Mouse (Mus musculus) myocyte (in vitro differentiated cells): ENCODE results near the gene Ksr2. TPM values are rescaled to one million over a fixed set of nuclear protein-coding genes. Genes with fewer than 3 reads are reported as not detected.

Experiments
- H3K27me3 ChIP-seq: one replicate; pipeline ENCODE4 v1.6.1; 2011; ENCODE audit not compliant: control insufficient read depth, insufficient read depth, insufficient read length
- H3K36me3 ChIP-seq: one replicate; pipeline ENCODE4 v1.6.1; 2011; ENCODE audit not compliant: control insufficient read depth, insufficient read depth
- H3K4me2 ChIP-seq: one replicate; pipeline ENCODE4 v1.6.1; 2011; ENCODE audit warnings: low read depth, control low read depth
- H3K4me3 ChIP-seq: one replicate; pipeline ENCODE4 v1.5.1; 2011; ENCODE audit warnings: mild to moderate bottlenecking, control low read depth, moderate library complexity
- H3K79me2 ChIP-seq: one replicate; pipeline ENCODE4 v1.6.1; 2011; ENCODE audit not compliant: control insufficient read depth, insufficient read depth
- H3ac ChIP-seq: one replicate; pipeline ENCODE4 v1.6.1; 2011; ENCODE audit not compliant: control insufficient read depth, insufficient read length
- CEBPB ChIP-seq: IDR thresholded peaks from 2 replicates; pipeline ENCODE4 v1.6.1; 2011; ENCODE audit warnings: mild to moderate bottlenecking, moderate library complexity; ENCODE audit not compliant: poor library complexity, insufficient read depth, severe bottlenecking
- E2F4 ChIP-seq: IDR thresholded peaks from one replicate; pipeline ENCODE4 v1.6.1; 2011; ENCODE audit warnings: mild to moderate bottlenecking, control low read depth, moderate library complexity; ENCODE audit not compliant: insufficient read depth
- MAX ChIP-seq: IDR thresholded peaks from one replicate; pipeline ENCODE4 v1.6.1; 2011; ENCODE audit warnings: low read depth, mild to moderate bottlenecking, control low read depth
- MYOD1 ChIP-seq, 3 experiments: IDR thresholded peaks; one replicate each; pipeline ENCODE4 v1.6.1; 2011; ENCODE audit warnings: control low read depth in 2 of 3, low read depth in 2 of 3, mild to moderate bottlenecking in 2 of 3, moderate library complexity in 1 of 3; ENCODE audit not compliant: insufficient read length in 2 of 3, control insufficient read depth in 1 of 3
- MYOG ChIP-seq, 3 experiments: IDR thresholded peaks; one replicate each; pipeline ENCODE4 v1.6.1; 2011; ENCODE audit warnings: control low read depth in 2 of 3, low read depth in 2 of 3, mild to moderate bottlenecking in 2 of 3; ENCODE audit not compliant: insufficient read length in 2 of 3, control insufficient read depth in 1 of 3, insufficient read depth in 1 of 3
- POLR2A ChIP-seq: IDR thresholded peaks from one replicate; pipeline ENCODE4 v1.6.1; 2011; ENCODE audit warnings: low read depth, mild to moderate bottlenecking, control low read depth, moderate library complexity; ENCODE audit not compliant: insufficient read length
- POLR2AphosphoS2 ChIP-seq: IDR thresholded peaks from one replicate; pipeline ENCODE4 v1.6.1; 2011; ENCODE audit warnings: low read depth, control low read depth; ENCODE audit not compliant: insufficient read length
- REST ChIP-seq: IDR thresholded peaks from one replicate; pipeline ENCODE4 v1.6.1; 2011; ENCODE audit warnings: mild to moderate bottlenecking, control low read depth, moderate library complexity; ENCODE audit not compliant: insufficient read depth, insufficient read length
- SRF ChIP-seq: IDR thresholded peaks from one replicate; pipeline ENCODE4 v1.6.1; 2011; ENCODE audit warnings: low read depth; ENCODE audit not compliant: control insufficient read depth, insufficient read length
- TCF12 ChIP-seq: IDR thresholded peaks from one replicate; pipeline ENCODE4 v1.6.1; 2011; ENCODE audit warnings: mild to moderate bottlenecking, control low read depth; ENCODE audit not compliant: poor library complexity, insufficient read depth, severe bottlenecking
- TCF3 ChIP-seq: IDR thresholded peaks from one replicate; pipeline ENCODE4 v1.6.1; 2011; ENCODE audit warnings: low read depth, control low read depth; ENCODE audit not compliant: insufficient read length
- USF1 ChIP-seq: IDR thresholded peaks from one replicate; pipeline ENCODE4 v1.6.1; 2011; ENCODE audit warnings: low read depth, mild to moderate bottlenecking, control low read depth, moderate library complexity
- polyA plus RNA-seq: library from polyadenylated mRNA; unstranded; fragments of >200 nt; fragmentation: generic; extraction: Trizol; gene quantifications from one replicate; pipeline ENCODE4 v1.2.1, GENCODE M21; 2012; ENCODE audit warnings: missing spikeins

Gene Ksr2
- polyA plus RNA-seq, 1 experiment, result 0.02 TPM

GRCm38 (mm10) chr5:117810930-117811329 is 397.1 kb downstream of the Ksr2 start:
- no peak overlapping the region for H3K4me2 ChIP-seq
- H3K79me2 ChIP-seq, result no peaks in the 10 kb centered on the region
- TF ChIP-seq REST (no peak), TCF3 (no peak), POLR2A (no peak), POLR2AphosphoS2 (no peak), TCF12 (no peak), MAX (no peak), MYOD1 (IDR thresholded peaks at IDR 0.05; ENCODE audit: control insufficient read depth in 1 of 3, insufficient read length in 2 of 3, low read depth in 2 of 3) (no peak), E2F4 (no peak), USF1 (no peak), SRF (no peak), MYOG (IDR thresholded peaks at IDR 0.05; ENCODE audit: control insufficient read depth in 1 of 3, insufficient read depth in 1 of 3, insufficient read length in 2 of 3, low read depth in 2 of 3) (no peak), CEBPB (no peak)
- no peaks in the 10 kb centered on the region for H3K27me3 ChIP-seq
- no peaks in the 10 kb centered on the region for H3K36me3 ChIP-seq
- H3K4me3 ChIP-seq, result no peak overlapping the region
- H3ac ChIP-seq, result no peak overlapping the region

DNA sequence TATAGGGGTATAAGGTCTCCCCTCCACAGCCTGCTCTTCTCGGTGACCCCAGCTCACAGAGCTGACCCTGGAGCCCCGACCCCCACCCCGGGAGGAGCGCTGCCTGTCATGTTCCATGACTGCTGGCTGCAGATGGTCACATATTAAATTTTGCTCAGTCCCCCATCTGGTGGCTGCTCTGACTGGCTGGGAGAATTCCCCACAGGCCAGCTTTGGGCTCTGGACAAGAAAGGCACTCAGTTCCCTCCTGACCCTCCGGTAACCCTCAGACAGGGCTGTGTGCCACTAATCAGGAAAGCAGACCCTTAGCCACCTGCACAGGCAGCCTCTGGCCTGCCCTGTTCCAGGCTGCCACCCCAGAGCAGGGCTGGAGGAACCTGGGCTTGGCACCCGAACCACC is 405.0 kb downstream of the Ksr2 start:
- Histone ChIP-seq H3K36me3 (no peaks in the 10 kb centered on the region), H3K4me2 (no peak overlapping the region), H3K4me3 (no peak overlapping the region), H3ac (no peak overlapping the region), H3K79me2 (no peaks in the 10 kb centered on the region), H3K27me3 (no peaks in the 10 kb centered on the region)
- TF ChIP-seq TCF12, result no peak
- no peak for TF ChIP-seq MAX
- no peak for TF ChIP-seq MYOD1 (IDR thresholded peaks at IDR 0.05; ENCODE audit: control insufficient read depth in 1 of 3, insufficient read length in 2 of 3, low read depth in 2 of 3)
- no peak for TF ChIP-seq TCF3
- no peak for TF ChIP-seq POLR2A
- TF ChIP-seq USF1, result no peak
- no peak for TF ChIP-seq CEBPB
- TF ChIP-seq REST, result no peak
- no peak for TF ChIP-seq MYOG (IDR thresholded peaks at IDR 0.05; ENCODE audit: control insufficient read depth in 1 of 3, insufficient read depth in 1 of 3, insufficient read length in 2 of 3, low read depth in 2 of 3)
- no peak for TF ChIP-seq E2F4
- no peak for TF ChIP-seq POLR2AphosphoS2
- TF ChIP-seq SRF, result no peak

GRCm38 (mm10) chr5:117820445-117820844 is 406.6 kb downstream of the Ksr2 start:
- H3K4me2 ChIP-seq, result no peak overlapping the region
- TF ChIP-seq USF1, result no peak
- no peak for TF ChIP-seq REST
- TF ChIP-seq POLR2A, result no peak
- TF ChIP-seq MYOG (IDR thresholded peaks at IDR 0.05; ENCODE audit: control insufficient read depth in 1 of 3, insufficient read depth in 1 of 3, insufficient read length in 2 of 3, low read depth in 2 of 3), result no peak
- TF ChIP-seq CEBPB, result no peak
- no peak for TF ChIP-seq POLR2AphosphoS2
- TF ChIP-seq SRF, result no peak
- TF ChIP-seq MAX, result no peak
- no peak for TF ChIP-seq TCF12
- no peak for TF ChIP-seq TCF3
- no peak for TF ChIP-seq E2F4
- TF ChIP-seq MYOD1 (IDR thresholded peaks at IDR 0.05; ENCODE audit: control insufficient read depth in 1 of 3, insufficient read length in 2 of 3, low read depth in 2 of 3), result no peak
- H3K4me3 ChIP-seq, result no peak overlapping the region
- H3K27me3 ChIP-seq, result no peaks in the 10 kb centered on the region
- H3ac ChIP-seq, result no peak overlapping the region
- no peaks in the 10 kb centered on the region for H3K79me2 ChIP-seq
- H3K36me3 ChIP-seq, result no peaks in the 10 kb centered on the region

- H3K36me3 ChIP-seq, result no peaks in the 10 kb centered on the region
- no peak overlapping the region for H3K4me2 ChIP-seq
- H3K4me3 ChIP-seq, result no peak overlapping the region
- no peak overlapping the region for H3ac ChIP-seq
- H3K27me3 ChIP-seq, result no peaks in the 10 kb centered on the region
- TF ChIP-seq MYOG (IDR thresholded peaks at IDR 0.05; ENCODE audit: control insufficient read depth in 1 of 3, insufficient read depth in 1 of 3, insufficient read length in 2 of 3, low read depth in 2 of 3) (no peak), E2F4 (no peak), MYOD1 (IDR thresholded peaks at IDR 0.05; ENCODE audit: control insufficient read depth in 1 of 3, insufficient read length in 2 of 3, low read depth in 2 of 3) (no peak), TCF12 (no peak), USF1 (no peak), POLR2AphosphoS2 (no peak), CEBPB (no peak), MAX (no peak)
- H3K79me2 ChIP-seq, result no peaks in the 10 kb centered on the region
Measured at GRCm38 (mm10) chr5:117823811-117824210, 410.0 kb downstream of the Ksr2 start.

DNA sequence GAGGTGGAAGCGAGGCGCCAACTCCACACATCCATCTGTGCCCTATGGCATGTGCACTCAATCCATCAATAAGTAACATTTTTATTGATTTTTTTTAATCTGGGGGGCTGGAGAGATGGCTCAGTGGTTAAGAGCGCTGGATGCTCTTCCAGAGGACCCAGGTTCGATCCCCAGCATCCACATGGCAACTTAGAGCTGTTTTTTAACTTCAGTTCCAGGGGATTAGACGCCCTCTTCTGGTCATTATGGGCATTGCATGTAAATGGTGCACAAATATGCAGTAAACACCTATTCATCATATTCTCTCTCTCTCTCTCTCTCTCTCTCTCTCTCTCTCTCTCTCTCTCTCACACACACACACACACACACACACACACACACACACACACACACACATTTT is 410.7 kb downstream of the Ksr2 start:
- Histone ChIP-seq H3ac (no peak overlapping the region), H3K4me2 (no peak overlapping the region), H3K27me3 (no peaks in the 10 kb centered on the region), H3K36me3 (no peaks in the 10 kb centered on the region), H3K79me2 (no peaks in the 10 kb centered on the region), H3K4me3 (no peak overlapping the region)
- no peak for TF ChIP-seq MAX
- no peak for TF ChIP-seq POLR2A
- no peak for TF ChIP-seq TCF12
- no peak for TF ChIP-seq MYOG (IDR thresholded peaks at IDR 0.05; ENCODE audit: control insufficient read depth in 1 of 3, insufficient read depth in 1 of 3, insufficient read length in 2 of 3, low read depth in 2 of 3)
- no peak for TF ChIP-seq POLR2AphosphoS2
- TF ChIP-seq REST, result no peak
- TF ChIP-seq CEBPB, result no peak
- TF ChIP-seq USF1, result no peak
- TF ChIP-seq SRF, result no peak
- TF ChIP-seq E2F4, result no peak
- no peak for TF ChIP-seq TCF3
- TF ChIP-seq MYOD1 (IDR thresholded peaks at IDR 0.05; ENCODE audit: control insufficient read depth in 1 of 3, insufficient read length in 2 of 3, low read depth in 2 of 3), result no peak

Other genes with a start within 250 kb of the Ksr2 start
- 713 TPM for gene Pebp1, start 126.4 kb upstream of the Ksr2 start, polyA plus RNA-seq
- 2.2 TPM for gene Vsig10, start 94.9 kb upstream of the Ksr2 start, polyA plus RNA-seq
- gene Wsb2, start 56.7 kb upstream of the Ksr2 start, polyA plus RNA-seq, result 142 TPM
- gene Rfc5, start 25.0 kb upstream of the Ksr2 start, polyA plus RNA-seq, result 13.6 TPM